Mouse (Mus musculus): ENCODE data around the gene H2afy. TPM values are rescaled to one million over a fixed set of nuclear protein-coding genes. Genes with fewer than 3 reads are reported as not detected.

Gene H2afy
- total RNA-seq (2021): 100 to 1,000 TPM; 115 to 121 TPM
- long read RNA-seq, transcript H2afy-202 (9 exons, 1,933 nt): minor isoform, 14 of 141 reads
- long read RNA-seq, transcript H2afy-203 (3 exons, 728 nt): minor isoform, 12 of 141 reads
- long read RNA-seq, transcript H2afy-201 (9 exons, 2,046 nt): major isoform, 40 of 141 reads
- long read RNA-seq, partial matches to known transcripts: 4 of 141 reads
- long read RNA-seq, other reads (novel, unspliced or antisense): 70 of 141 reads

DNA sequence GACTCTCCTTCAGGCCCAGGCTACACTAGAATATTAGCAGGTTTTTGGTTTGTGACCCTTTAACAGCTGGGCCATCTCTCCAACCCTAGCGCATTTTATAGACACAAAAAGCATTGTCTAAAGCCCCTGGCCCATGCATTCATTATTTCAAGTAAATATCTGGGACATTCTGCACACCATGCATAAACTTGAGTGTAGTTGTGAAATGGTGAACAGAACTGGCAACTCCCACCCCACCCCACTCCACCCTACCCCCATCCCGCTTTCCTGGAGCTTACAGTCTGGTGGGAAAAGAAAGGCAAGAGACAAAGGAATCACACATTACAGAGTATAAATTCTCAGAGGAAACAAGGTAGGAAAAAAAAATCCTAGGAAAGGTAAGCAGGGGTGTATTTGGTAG is at the start of gene H2afy:
Gene H2afy, minus strand, starts transcription at position 162 of the 400 bp plus-strand sequence.
- no peak for DNase-seq (ENCODE audit: low spot score in 2 of 2)

- no peak for DNase-seq (ENCODE audit: low spot score in 2 of 2)
Observed at GRCm38 (mm10) chr13:56183687-56184086, 47.5 kb upstream of the H2afy start.

GRCm38 (mm10) chr13:56181424-56181823 is 45.3 kb upstream of the H2afy start:
- DNase-seq (ENCODE audit: low spot score in 2 of 2): no peak

- no peak for DNase-seq (ENCODE audit: low spot score in 2 of 2)
Observed at GRCm38 (mm10) chr13:56178416-56179035, 42.4 kb upstream of the H2afy start, which contains the start of gene Tifab. TSS of gene Tifab (minus strand) at chr13:56178885.

GRCm38 (mm10) chr13:56176310-56176709 is 40.1 kb upstream of the H2afy start:
- DNase-seq (ENCODE audit: low spot score in 2 of 2): no peak

DNA sequence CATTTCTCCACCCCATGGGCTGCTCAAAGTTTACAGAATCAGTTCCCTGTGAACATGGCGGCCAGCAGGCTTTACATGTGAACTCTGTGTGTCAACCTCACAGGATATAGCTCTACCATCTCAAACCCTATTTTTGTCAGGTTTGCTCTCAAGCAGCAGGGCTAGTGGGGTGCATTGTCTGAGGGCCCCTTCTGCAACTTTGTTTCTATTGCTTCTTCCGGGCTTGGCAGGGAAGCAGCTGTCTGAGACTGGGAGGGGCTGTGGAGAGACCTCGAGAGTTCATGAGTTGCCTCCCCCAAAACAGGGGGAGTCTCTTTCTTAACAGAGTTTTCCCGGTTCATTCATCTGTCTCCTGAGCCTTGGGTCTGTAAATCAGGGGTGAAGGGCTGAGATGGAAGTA is 39.7 kb upstream of the H2afy start:
- no peak for DNase-seq (ENCODE audit: low spot score in 2 of 2)

- no peak for DNase-seq (ENCODE audit: low spot score in 2 of 2)
Observed at GRCm38 (mm10) chr13:56172901-56173545, 36.9 kb upstream of the H2afy start.

DNA sequence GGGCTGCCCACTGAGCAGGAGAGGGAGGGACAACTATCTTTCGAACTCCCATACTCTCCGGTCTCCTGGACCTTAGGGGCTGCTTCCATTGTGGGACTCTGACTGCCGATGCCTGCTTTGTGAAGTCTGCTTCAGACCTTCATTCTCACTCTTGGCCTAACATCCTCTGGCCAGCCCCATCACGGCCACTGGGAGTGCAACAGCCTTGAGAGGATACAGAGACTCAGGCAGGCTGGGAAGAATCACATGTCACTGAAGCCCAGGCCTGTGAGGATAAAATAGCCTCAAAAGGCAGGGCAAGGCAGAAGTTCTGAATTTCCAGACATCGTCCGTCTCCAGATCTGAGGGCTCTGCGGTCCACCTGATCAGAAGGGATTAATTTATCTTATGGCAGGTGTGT is 35.9 kb upstream of the H2afy start:
- DNase-seq (ENCODE audit: low spot score in 2 of 2): no peak

- DNase-seq (ENCODE audit: low spot score in 2 of 2): no peak
Observed at GRCm38 (mm10) chr13:56168403-56168781, 32.2 kb upstream of the H2afy start.

GRCm38 (mm10) chr13:56167446-56168402 is 31.6 kb upstream of the H2afy start:
- peak in 1 of 2 experiments; percentile 18 for DNase-seq (ENCODE audit: low spot score in 2 of 2)

DNA sequence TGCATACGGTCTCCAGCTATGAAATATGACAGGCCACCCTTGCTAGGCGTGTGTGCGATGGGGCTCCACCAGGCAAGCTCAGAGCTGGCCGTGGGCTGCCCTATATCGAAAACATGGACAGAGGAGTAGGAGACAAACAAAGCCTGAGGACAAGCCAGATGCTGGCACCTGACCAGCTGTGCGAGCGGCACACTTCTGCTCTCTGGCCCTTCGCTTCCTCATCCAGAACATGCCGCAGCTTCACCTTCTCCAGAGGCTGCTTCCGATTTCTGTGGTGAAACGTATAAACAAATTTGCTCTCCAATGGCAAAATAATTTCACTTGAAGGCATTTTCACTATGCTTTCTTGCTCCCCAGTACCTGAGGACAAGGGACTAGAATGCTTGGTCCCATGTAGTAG is 29.4 kb upstream of the H2afy start:
- no peak for DNase-seq (ENCODE audit: low spot score in 2 of 2)

- DNase-seq (ENCODE audit: low spot score in 2 of 2): no peak
Observed at GRCm38 (mm10) chr13:56164372-56164771, 28.2 kb upstream of the H2afy start.

DNA sequence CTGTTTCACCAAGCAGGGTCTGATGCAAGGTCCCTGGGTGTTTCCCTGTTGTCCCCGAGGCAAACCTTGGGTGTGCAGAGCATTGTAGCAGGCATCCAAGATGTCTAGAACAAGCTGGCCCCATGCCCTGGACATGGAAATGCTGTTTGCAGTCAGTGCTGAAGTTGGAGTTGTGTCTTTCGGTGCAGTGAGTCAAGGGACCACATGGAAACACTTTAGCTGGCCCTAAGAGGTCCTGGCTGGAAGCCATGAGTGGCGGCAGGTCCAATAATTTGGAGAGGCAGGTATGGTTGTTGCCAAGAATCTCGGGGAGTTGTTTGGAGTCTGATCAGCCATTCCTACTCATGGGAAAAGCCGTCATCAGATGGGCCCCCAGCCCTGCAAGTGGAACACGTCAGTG is 27.6 kb upstream of the H2afy start:
- DNase-seq (ENCODE audit: low spot score in 2 of 2): no peak

- DNase-seq (ENCODE audit: low spot score in 2 of 2): no peak
Observed at GRCm38 (mm10) chr13:56162859-56163258, 26.7 kb upstream of the H2afy start.

DNA sequence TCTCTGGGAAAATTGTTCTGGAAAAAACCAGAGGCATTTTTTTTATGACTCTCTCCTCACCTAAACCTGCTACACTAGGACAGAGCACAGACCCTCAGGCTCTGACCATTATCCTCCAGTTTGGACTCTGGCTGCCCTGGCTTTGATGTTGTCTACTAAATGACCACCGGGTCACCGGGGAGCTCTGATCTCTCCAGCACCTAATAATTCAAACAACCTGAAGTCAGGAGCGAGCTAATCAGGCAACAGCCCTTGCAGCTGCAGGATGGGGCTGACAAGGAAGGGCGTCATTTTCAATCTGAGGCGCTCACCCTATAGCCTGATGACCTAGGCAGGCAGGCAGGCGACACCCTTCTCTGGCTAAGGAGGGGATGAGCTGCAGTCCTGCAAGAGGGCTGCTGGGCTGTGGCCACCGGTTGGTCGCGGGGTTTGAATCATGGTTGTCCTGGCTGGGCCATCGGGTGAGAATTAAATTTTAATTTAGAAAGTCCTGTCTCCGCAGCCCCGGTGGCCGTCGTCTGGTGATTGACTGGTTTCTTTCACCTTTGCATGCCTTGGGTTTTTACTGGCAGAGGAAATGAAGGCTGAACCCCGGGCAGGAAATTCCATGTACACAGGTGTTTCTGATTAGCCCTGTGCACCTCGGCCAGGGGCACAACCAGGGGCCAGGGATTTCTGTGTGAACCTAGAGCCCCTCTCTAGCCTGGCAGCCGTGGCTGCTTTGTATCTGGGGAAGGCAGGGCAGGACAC is 23.6 kb upstream of the H2afy start:
- DNase-seq (ENCODE audit: low spot score in 2 of 2): no peak

DNA sequence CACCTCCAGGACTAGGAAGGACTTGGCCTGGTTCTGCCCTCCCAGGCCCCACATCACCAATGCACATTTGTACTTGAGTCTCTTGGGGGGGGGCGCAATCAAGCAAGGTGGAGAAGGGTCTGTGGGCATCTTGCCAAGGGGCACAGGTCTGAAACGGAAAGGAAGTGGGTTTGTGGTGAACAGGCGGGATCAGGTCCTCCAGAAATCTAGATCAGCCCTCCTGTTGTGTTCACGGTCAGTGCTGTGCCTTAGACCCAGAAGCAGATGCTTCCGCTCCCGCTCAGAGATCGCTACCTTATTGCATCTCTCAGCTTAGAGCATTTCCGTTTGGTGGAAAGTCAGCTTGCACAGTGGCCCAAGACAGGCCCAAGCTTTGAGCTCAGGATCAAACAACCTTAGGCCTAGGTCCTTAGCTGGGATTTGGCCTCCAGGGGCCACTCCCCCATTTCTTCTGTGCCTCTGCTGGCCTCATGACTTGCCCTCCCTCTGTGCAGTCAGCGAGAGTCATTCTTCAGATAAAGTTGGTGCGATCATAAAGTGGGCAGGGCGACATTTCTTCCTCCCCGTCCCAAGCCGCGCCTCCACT is 22.9 kb upstream of the H2afy start:
- no peak for DNase-seq (ENCODE audit: low spot score in 2 of 2)

- no peak for DNase-seq (ENCODE audit: low spot score in 2 of 2)
Observed at GRCm38 (mm10) chr13:56155671-56156070, 19.5 kb upstream of the H2afy start.

GRCm38 (mm10) chr13:56155048-56155447 is 18.9 kb upstream of the H2afy start:
- no peak for DNase-seq (ENCODE audit: low spot score in 2 of 2)

GRCm38 (mm10) chr13:56152773-56153460 is 16.8 kb upstream of the H2afy start:
- no peak for DNase-seq (ENCODE audit: low spot score in 2 of 2)
